Mouse (Mus musculus): ENCODE measurements around the gene Siglecf. TPM values are rescaled to one million over a fixed set of nuclear protein-coding genes. Genes with fewer than 3 reads are reported as not detected.
"Not testable (repeated sequence)": the region's sequence is repeated elsewhere in the genome, so short reads cannot be mapped to it uniquely, and the experiment has no call there.

Siglecf gene
- polyA plus RNA-seq, 1 experiment from 2014 or later, result 0.27 TPM

DNA sequence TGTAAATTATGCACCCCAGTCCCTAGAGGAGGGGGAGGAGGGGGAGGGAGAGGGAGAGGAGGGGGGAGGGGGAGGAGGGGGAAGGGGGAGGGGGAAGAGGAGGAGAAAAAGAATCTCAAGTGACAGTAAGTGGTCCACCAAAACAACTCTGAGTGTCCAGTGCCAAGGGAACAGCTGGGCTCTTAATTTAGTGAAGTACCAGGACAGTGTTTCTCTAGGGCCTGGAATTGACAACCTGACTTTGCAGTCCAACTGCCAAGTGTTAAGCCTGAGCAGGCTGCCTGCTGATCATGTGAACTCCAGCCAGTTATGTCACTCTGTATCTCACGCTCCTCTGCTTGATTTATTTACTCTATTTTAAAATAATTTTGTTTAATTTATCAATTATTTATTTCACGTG lies 17.2 kb upstream of the Siglecf start:
- Histone ChIP-seq H3K9ac (ENCODE audit: low read length) (no peak overlapping the region), H3K27ac (ENCODE audit: low read length) (no peak overlapping the region), H3K9me3 (replicated peaks; ENCODE audit: control insufficient read depth, low read length) (no peaks in the 10 kb centered on the region), H3K4me2 (ENCODE audit: low read depth, low read length) (no peak overlapping the region), H3K4me1 (ENCODE audit: control insufficient read depth, insufficient read depth, low read length) (no peaks in the 10 kb centered on the region), H3K36me3 (ENCODE audit: control insufficient read depth, insufficient read depth, low read length) (no peaks in the 10 kb centered on the region), H3K4me3 (replicated peaks; ENCODE audit: low read length) (no peak overlapping the region), H3K27me3 (ENCODE audit: control insufficient read depth, insufficient read depth, low read length) (no peaks in the 10 kb centered on the region)
- no peak for ATAC-seq (ENCODE audit: insufficient read depth, low FRiP score)
- 55% methylated on average over 2 of the region's 2 CpGs for WGBS

DNA sequence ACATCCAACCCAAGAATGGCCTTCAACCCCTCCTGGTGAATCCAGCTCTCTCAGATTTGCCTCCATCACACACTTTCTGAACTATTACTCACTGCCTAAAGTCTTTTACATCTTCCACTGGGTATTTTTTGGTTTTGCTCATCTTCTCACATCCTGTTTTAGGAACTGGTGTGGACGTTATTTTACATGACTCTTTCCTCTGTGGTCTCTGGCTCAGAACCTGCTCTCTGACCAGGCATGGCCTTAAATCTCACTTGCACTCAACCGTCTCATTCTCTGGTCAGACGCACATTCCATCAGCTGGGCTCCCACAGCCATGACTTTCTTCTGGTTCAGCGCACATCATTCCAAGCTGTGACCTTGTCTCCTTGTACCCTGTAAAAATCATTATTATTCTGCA lies 10.4 kb upstream of the Siglecf start:
- Histone ChIP-seq H3K4me1 (ENCODE audit: control insufficient read depth, insufficient read depth, low read length) (no peaks in the 10 kb centered on the region), H3K36me3 (ENCODE audit: control insufficient read depth, insufficient read depth, low read length) (no peaks in the 10 kb centered on the region), H3K9me3 (replicated peaks; ENCODE audit: control insufficient read depth, low read length) (no peaks in the 10 kb centered on the region), H3K9ac (ENCODE audit: low read length) (no peak overlapping the region), H3K27me3 (ENCODE audit: control insufficient read depth, insufficient read depth, low read length) (no peaks in the 10 kb centered on the region), H3K27ac (ENCODE audit: low read length) (no peak overlapping the region), H3K4me2 (ENCODE audit: low read depth, low read length) (no peak overlapping the region), H3K4me3 (replicated peaks; ENCODE audit: low read length) (no peak overlapping the region)
- no peak for ATAC-seq (ENCODE audit: insufficient read depth, low FRiP score)
- WGBS, result 77% methylated on average over 4 of the region's 4 CpGs

DNA sequence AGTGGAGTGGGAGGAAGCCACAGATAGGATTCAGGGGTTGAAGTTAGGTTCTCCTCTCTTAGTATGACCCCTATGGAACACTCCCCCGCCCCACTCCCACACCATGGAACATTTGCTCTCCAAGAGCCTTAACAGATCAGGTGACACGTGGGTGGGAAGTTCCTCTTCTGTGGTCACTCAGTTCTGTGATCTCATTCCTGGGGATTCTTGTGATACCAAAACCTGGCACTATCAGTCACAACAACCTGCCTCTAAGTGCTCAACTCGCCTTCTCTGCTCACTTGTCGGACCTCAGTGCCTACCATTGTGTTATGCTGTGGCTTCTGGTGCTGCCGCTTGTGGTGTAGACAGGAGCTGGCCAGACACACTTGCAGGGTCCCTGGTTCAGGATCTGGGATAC lies 8.0 kb upstream of the Siglecf start:
- H3K36me3 ChIP-seq (ENCODE audit: control insufficient read depth, insufficient read depth, low read length), result no peaks in the 10 kb centered on the region
- no peak overlapping the region for H3K9ac ChIP-seq (ENCODE audit: low read length)
- WGBS, result 64% methylated on average over 5 of the region's 5 CpGs
- H3K27me3 ChIP-seq (ENCODE audit: control insufficient read depth, insufficient read depth, low read length), result no peaks in the 10 kb centered on the region
- no peaks in the 10 kb centered on the region for H3K9me3 ChIP-seq (replicated peaks; ENCODE audit: control insufficient read depth, low read length)
- no peak overlapping the region for H3K4me2 ChIP-seq (ENCODE audit: low read depth, low read length)
- H3K4me1 ChIP-seq (ENCODE audit: control insufficient read depth, insufficient read depth, low read length), result no peaks in the 10 kb centered on the region
- no peak for ATAC-seq (ENCODE audit: insufficient read depth, low FRiP score)
- no peak overlapping the region for H3K27ac ChIP-seq (ENCODE audit: low read length)
- H3K4me3 ChIP-seq (replicated peaks; ENCODE audit: low read length), result no peak overlapping the region

DNA sequence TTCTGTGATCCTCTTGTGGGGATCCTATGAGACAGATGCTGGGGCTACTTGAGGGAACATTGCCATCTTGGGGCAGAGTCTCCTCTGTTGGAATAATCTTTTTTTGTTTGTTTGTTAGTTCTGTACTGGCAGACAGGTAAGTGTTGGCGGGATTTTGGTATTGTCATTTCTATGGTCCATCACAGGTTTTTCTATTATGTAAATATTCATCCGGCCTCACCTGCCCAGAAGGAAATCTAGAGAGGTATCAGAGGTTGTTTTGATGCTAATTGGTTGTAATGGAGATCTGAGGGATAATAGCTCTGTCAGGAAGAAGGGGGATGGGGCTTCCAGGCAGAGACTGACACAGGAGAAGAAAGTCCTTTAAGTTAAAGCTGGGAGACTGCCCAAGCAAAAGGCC lies 7.1 kb upstream of the Siglecf start:
- H3K4me2 ChIP-seq (ENCODE audit: low read depth, low read length), result no peak overlapping the region

DNA sequence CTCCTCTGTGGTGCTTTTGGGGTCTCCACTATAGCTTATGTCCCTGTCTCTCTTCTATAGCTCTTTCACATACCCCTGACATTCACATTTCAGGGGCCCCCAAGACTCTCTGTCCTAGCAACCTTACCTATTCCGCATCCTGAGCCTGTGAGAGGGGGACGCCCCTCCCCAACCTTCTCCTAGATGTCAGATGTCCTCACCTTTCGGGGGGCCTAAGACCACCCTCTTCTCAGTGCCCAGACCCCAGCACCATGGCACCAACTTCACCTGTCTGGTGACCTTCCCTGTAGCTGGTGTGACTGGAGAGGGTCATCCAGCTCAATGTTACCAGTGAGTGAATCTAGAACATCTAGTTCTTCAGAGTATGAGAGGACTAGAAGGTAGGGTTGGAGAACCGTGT lies 6.7 kb upstream of the Siglecf start:
- no peaks in the 10 kb centered on the region for H3K36me3 ChIP-seq (ENCODE audit: control insufficient read depth, insufficient read depth, low read length)
- ATAC-seq (ENCODE audit: insufficient read depth, low FRiP score), result no peak
- H3K4me3 ChIP-seq (replicated peaks; ENCODE audit: low read length), result no peak overlapping the region
- H3K9me3 ChIP-seq (replicated peaks; ENCODE audit: control insufficient read depth, low read length), result no peaks in the 10 kb centered on the region
- 77% methylated on average over 4 of the region's 4 CpGs for WGBS
- no peak overlapping the region for H3K4me2 ChIP-seq (ENCODE audit: low read depth, low read length)
- no peaks in the 10 kb centered on the region for H3K4me1 ChIP-seq (ENCODE audit: control insufficient read depth, insufficient read depth, low read length)
- no peaks in the 10 kb centered on the region for H3K27me3 ChIP-seq (ENCODE audit: control insufficient read depth, insufficient read depth, low read length)
- no peak overlapping the region for H3K27ac ChIP-seq (ENCODE audit: low read length)
- H3K9ac ChIP-seq (ENCODE audit: low read length), result no peak overlapping the region

More for the DNA sequence above, 7.1 kb upstream of the Siglecf start:
- Histone ChIP-seq H3K9me3 (replicated peaks; ENCODE audit: control insufficient read depth, low read length) (no peaks in the 10 kb centered on the region), H3K27me3 (ENCODE audit: control insufficient read depth, insufficient read depth, low read length) (no peaks in the 10 kb centered on the region), H3K27ac (ENCODE audit: low read length) (no peak overlapping the region), H3K36me3 (ENCODE audit: control insufficient read depth, insufficient read depth, low read length) (no peaks in the 10 kb centered on the region), H3K9ac (ENCODE audit: low read length) (no peak overlapping the region), H3K4me1 (ENCODE audit: control insufficient read depth, insufficient read depth, low read length) (no peaks in the 10 kb centered on the region), H3K4me3 (replicated peaks; ENCODE audit: low read length) (no peak overlapping the region)
- ATAC-seq (ENCODE audit: insufficient read depth, low FRiP score), result no peak
- WGBS, result 77% methylated on average over 2 of the region's 2 CpGs

DNA sequence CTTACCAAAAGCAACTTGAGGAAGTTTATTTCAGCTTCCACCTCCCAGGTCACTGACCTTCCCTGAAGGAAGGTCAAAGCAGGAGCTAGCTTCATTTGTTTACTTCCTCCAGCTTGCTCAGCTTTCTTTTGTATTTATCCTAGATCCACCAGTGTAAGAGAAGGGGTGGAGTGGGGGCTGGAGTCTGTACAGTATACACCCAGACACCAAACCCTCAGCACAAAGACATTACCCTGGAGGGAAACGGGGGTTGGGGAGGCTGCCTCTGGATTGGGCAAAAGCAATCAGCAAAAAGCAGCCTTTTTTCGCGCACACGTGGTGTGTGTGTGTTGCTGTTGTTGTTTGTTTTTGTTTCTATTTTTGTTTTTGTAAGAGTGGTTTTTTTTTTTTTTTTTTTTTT lies 5.0 kb upstream of the Siglecf start:
- H3K9me3 ChIP-seq (replicated peaks; ENCODE audit: control insufficient read depth, low read length), result no peaks in the 10 kb centered on the region
- no peak overlapping the region for H3K27ac ChIP-seq (ENCODE audit: low read length)
- H3K36me3 ChIP-seq (ENCODE audit: control insufficient read depth, insufficient read depth, low read length), result no peaks in the 10 kb centered on the region
- H3K9ac ChIP-seq (ENCODE audit: low read length), result no peak overlapping the region
- H3K4me3 ChIP-seq (replicated peaks; ENCODE audit: low read length), result no peak overlapping the region
- ATAC-seq (ENCODE audit: insufficient read depth, low FRiP score), result no peak
- H3K27me3 ChIP-seq (ENCODE audit: control insufficient read depth, insufficient read depth, low read length), result no peaks in the 10 kb centered on the region
- H3K4me2 ChIP-seq (ENCODE audit: low read depth, low read length), result no peak overlapping the region
- H3K4me1 ChIP-seq (ENCODE audit: control insufficient read depth, insufficient read depth, low read length), result no peaks in the 10 kb centered on the region
- WGBS, result 65% methylated on average over 4 of the region's 4 CpGs

DNA sequence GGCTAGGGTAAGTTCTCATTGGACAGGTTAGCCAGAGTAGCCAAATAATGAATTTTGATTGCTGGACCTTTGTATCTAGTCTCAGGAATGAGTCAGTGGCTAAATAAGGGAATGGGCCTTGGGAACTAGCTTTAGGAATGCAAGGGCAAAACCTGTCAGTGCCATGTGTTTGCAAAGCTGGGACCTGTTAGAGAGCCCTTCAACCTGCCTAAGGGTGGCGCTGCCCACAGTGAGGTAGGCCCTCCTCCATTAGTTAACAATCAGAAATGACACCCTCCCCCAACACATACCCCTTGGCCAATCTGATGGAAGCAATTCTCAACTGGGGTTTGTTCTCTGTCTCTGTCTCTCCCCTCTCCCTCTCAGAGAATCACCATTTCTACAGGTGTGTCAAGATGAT lies 4.6 kb upstream of the Siglecf start:
- WGBS, result 62% methylated on average over 1 of the region's 1 CpGs
- Histone ChIP-seq H3K4me2 (ENCODE audit: low read depth, low read length) (no peak overlapping the region), H3K27ac (ENCODE audit: low read length) (no peak overlapping the region), H3K4me3 (replicated peaks; ENCODE audit: low read length) (no peak overlapping the region), H3K9ac (ENCODE audit: low read length) (no peak overlapping the region), H3K36me3 (ENCODE audit: control insufficient read depth, insufficient read depth, low read length) (no peaks in the 10 kb centered on the region), H3K9me3 (replicated peaks; ENCODE audit: control insufficient read depth, low read length) (no peaks in the 10 kb centered on the region), H3K27me3 (ENCODE audit: control insufficient read depth, insufficient read depth, low read length) (no peaks in the 10 kb centered on the region), H3K4me1 (ENCODE audit: control insufficient read depth, insufficient read depth, low read length) (no peaks in the 10 kb centered on the region)
- no peak for ATAC-seq (ENCODE audit: insufficient read depth, low FRiP score)

DNA sequence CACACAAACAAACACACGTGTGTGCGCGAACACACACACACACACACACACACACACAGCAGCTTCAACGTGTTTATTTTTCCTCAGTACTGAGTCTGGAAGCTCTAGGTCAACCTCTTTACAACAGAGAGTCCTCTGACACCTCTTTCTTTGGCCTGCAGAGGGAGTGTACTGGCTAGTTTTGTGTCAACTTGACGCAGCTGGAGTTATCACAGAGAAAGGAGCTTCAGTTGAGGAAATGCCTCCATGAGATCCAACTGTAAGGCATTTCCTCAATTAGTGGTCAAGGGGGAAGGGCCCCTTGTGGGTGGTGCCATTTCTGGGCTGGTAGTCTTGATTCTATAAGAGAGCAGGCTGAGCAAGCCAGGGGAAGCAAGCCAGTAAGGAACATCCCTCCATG lies 1.5 kb upstream of the Siglecf start:
- ATAC-seq (ENCODE audit: insufficient read depth, low FRiP score); H3K4me3 ChIP-seq (replicated peaks; ENCODE audit: low read length); H3K9ac ChIP-seq (ENCODE audit: low read length); H3K9me3 ChIP-seq (replicated peaks; ENCODE audit: control insufficient read depth, low read length); H3K27ac ChIP-seq (ENCODE audit: low read length); H3K27me3 ChIP-seq (ENCODE audit: control insufficient read depth, insufficient read depth, low read length); H3K36me3 ChIP-seq (ENCODE audit: control insufficient read depth, insufficient read depth, low read length); H3K4me1 ChIP-seq (ENCODE audit: control insufficient read depth, insufficient read depth, low read length); H3K4me2 ChIP-seq (ENCODE audit: low read depth, low read length): not testable (repeated sequence)
- 58% methylated on average over 5 of the region's 5 CpGs for WGBS

DNA sequence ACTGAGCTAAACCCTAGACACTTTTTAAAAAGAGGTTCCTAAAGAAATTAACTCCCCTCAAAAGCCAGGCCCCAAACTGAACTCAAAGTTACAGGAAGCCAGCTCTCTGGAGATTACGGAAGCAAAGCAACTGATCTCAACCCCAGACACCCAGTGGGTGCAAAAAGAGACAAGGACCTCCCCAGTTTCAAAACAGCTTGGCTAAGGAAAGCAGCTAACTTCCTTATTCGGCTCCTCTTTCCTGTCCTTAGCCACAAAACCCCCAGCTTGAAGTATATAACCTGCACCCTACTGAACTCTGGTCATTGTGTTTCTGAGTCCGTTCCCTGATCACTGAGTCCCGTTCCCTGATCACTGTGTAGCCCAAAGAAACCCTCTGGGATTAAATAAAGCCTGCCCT lies 2.0 kb downstream of the Siglecf start:
- 65% methylated on average over 4 of the region's 4 CpGs for WGBS
- H3K4me3 ChIP-seq (replicated peaks; ENCODE audit: low read length), result no peak overlapping the region
- no peaks in the 10 kb centered on the region for H3K36me3 ChIP-seq (ENCODE audit: control insufficient read depth, insufficient read depth, low read length)
- no peak overlapping the region for H3K27ac ChIP-seq (ENCODE audit: low read length)
- no peak overlapping the region for H3K9ac ChIP-seq (ENCODE audit: low read length)
- no peak for ATAC-seq (ENCODE audit: insufficient read depth, low FRiP score)
- no peaks in the 10 kb centered on the region for H3K9me3 ChIP-seq (replicated peaks; ENCODE audit: control insufficient read depth, low read length)
- no peak overlapping the region for H3K4me2 ChIP-seq (ENCODE audit: low read depth, low read length)
- H3K4me1 ChIP-seq (ENCODE audit: control insufficient read depth, insufficient read depth, low read length), result no peaks in the 10 kb centered on the region
- H3K27me3 ChIP-seq (ENCODE audit: control insufficient read depth, insufficient read depth, low read length), result no peaks in the 10 kb centered on the region

DNA sequence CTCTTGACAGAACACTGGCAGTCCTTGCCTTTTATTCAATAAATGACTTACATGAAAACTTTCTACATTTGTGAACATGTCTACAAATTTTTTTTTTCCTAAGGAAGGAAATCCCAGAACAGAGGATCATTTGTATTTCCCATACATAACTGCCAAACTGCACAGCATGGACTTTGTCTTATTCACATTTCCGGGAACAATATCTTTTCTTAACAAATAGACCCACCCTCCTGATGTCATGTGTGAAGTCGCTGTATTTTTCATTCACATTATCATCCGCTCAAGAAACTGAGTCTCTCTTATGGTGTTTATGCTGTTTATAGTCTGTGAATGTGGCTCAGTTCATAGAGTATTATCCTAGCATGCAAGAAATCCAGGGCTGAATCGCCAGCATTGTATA lies 2.6 kb downstream of the Siglecf start:
- ATAC-seq (ENCODE audit: insufficient read depth, low FRiP score), result no peak
- WGBS, result 61% methylated on average over 4 of the region's 4 CpGs

More for the DNA sequence above, 2.6 kb downstream of the Siglecf start:
- H3K4me3 ChIP-seq (replicated peaks; ENCODE audit: low read length), result no peak overlapping the region
- no peaks in the 10 kb centered on the region for H3K4me1 ChIP-seq (ENCODE audit: control insufficient read depth, insufficient read depth, low read length)
- no peak overlapping the region for H3K4me2 ChIP-seq (ENCODE audit: low read depth, low read length)
- no peak overlapping the region for H3K9ac ChIP-seq (ENCODE audit: low read length)
- no peaks in the 10 kb centered on the region for H3K9me3 ChIP-seq (replicated peaks; ENCODE audit: control insufficient read depth, low read length)
- no peak overlapping the region for H3K27ac ChIP-seq (ENCODE audit: low read length)
- no peaks in the 10 kb centered on the region for H3K27me3 ChIP-seq (ENCODE audit: control insufficient read depth, insufficient read depth, low read length)
- H3K36me3 ChIP-seq (ENCODE audit: control insufficient read depth, insufficient read depth, low read length), result no peaks in the 10 kb centered on the region

Measured in stomach, embryonic 16.5 days (tissue).